Mouse (Mus musculus): ENCODE measurements around the gene Mcf2l.

The Mcf2l gene

DNA sequence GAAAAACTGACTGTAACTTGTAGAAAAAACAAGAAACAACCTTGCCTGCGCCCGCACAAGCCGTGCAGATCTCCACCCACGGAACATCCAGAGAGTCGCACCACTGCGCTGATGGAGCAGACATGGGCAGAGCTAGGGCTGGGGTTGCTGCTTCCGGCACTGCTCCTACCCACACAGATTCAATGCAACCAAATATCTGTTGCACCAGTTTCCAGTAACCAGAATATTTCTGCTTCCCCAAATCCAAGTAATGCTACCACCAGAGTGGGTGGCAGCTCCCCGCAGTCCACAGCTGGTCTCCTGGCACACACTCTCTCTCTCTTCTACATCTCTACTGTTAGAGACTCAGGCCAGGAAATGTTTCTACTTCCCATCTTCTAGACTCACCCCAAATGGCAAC is 148.2 kb downstream of the Mcf2l start:
- TF ChIP-seq GATA4 (IDR thresholded peaks at IDR 0.05; ENCODE audit: insufficient replicate concordance, low read length), result no peak

DNA sequence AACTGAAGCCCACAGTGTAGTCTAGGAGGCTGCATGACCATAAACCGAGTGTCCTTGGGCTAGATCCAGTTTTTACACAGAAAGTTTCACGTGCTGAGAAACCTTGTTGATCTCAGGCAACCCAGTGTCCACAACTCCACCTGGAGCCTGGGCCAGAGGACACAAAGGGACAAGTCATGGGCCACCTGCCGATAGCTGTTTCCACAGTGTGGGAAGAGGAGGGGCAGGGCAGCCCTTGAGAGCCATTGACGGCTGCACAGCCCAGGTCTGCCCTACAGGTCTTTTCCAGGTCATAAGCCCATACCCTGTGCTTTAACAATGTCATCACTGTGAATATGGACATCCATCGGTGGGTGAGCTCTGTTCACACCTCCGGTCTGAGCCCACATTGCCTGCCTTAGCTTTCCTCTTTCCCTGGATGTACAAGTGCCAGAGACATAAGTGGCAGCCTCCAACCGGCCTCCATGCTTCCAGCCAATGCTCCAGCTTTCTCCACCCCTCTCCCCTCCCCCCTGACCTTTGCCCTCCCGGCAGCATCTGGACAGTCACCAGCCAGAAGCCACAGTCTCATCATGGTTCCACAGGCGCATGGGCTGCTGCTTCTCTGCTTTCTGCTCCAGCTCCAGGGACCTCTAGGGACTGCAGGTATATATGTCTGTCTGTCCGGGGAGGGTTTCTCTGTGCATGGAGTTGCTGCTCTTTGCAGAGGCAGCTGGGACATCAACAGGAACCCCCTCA is 152.1 kb downstream of the Mcf2l start, which contains the start of gene F7:
Gene F7 (plus strand): TSS at position 548 of the 738 bp plus-strand sequence.
- TF ChIP-seq GATA4 (IDR thresholded peaks at IDR 0.05; ENCODE audit: insufficient replicate concordance, low read length), result no peak

DNA sequence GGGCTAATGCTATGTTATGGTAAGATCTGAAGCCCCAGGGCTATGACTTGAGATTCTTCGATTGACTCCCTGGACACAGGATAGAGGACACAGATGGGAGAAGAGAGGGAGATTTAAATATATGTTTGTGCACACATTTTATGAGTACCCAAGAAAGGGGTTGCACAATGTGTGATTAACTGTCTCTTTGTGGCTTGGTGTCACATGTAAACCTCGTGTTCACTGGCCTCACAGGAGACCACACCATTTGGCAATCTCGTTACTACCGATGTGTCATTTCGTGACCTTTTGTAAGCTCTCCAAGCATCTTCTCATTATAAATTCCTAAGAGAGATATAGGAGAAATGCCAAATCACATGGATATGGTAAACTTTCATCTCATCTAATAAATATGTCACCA is 154.0 kb downstream of the Mcf2l start:
- TF ChIP-seq GATA4 (IDR thresholded peaks at IDR 0.05; ENCODE audit: insufficient replicate concordance, low read length), result no peak

DNA sequence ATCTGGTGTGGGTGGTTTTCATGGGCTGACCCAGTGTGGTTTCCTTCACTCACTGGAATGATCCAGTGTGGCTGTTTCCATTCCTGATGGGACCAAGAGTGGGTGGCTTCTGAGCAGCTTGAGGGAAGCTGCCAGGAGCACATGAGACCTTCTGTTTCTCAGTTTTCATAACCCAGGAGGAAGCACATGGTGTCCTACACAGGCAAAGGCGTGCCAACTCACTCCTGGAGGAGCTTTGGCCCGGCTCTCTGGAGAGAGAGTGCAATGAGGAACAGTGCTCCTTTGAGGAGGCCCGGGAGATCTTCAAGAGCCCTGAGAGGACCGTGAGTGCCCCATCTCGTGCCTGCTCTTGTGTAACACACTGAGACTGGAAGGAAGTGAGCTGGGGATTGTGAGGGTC is 154.9 kb downstream of the Mcf2l start:
- TF ChIP-seq GATA4 (IDR thresholded peaks at IDR 0.05; ENCODE audit: insufficient replicate concordance, low read length), result no peak

DNA sequence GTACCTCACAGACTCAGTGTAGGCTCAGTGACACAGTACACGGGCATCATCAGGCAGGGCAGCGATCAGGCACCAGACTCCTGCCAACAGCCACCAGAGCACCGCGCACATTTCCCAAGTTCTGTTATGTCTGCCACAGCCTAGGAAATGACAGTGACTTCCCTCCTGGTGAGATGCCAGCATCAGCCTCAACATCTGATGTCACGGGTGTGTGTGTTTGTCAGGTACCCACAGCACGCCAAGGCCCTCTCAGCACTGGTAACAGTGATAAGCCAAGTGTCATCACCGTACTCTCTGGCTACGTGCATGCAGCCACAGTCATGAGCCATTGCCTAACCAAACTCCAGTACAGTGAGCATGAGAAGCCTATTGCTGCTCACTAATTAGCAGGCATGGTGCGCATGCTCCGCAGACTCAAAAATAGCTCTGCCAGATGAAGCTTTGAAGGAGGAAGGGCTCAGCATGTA is 162.8 kb downstream of the Mcf2l start:
- peak; percentile 81; the same call in 1 of the 2 replicates for TF ChIP-seq GATA4 (IDR thresholded peaks at IDR 0.05; ENCODE audit: insufficient replicate concordance, low read length)

DNA sequence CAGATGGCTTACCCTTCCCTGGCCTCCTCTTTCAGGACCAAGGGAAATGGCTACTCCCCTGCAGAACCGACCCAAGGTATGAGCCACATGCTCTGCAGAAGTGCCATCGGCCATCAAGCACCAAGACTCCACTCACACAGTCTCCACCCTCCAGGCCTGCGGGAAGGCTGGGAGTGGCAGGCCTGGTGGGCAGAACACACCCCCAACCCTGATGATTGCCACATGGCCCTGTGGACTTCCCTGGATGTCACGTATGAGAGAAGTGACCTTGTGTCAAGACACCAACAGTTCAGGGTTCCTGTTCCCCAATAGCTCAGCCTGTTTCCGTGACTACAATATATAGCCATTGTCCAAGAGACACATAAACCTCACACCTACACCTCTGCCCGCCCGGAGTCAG is 163.4 kb downstream of the Mcf2l start, which contains the start of gene F10:
Gene F10 (plus strand): TSS at position 294 of the 400 bp plus-strand sequence.
- TF ChIP-seq GATA4 (IDR thresholded peaks at IDR 0.05; ENCODE audit: insufficient replicate concordance, low read length), result no peak

DNA sequence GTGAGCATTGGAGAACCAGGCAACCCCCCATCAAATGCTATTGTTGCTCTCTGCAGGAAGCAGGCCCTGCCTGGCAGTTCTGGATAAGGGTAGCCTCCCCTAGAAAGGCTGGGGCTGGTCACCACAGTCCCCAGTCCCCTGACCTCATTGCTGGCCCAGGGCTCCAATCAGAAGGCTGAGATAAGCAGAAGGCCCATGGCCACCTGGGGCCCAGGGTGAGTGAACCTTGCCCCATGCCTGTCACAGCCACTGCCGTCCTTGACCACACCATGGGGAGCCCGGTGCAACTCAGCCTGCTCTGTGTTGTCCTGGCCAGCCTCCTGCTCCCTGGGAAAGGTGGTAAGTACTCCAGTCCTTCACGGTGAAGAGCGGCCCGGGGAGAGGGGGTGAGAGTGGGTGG is 164.0 kb downstream of the Mcf2l start:
- peak; percentile 71; the same call in 1 of the 2 replicates for TF ChIP-seq GATA4 (IDR thresholded peaks at IDR 0.05; ENCODE audit: insufficient replicate concordance, low read length)

DNA sequence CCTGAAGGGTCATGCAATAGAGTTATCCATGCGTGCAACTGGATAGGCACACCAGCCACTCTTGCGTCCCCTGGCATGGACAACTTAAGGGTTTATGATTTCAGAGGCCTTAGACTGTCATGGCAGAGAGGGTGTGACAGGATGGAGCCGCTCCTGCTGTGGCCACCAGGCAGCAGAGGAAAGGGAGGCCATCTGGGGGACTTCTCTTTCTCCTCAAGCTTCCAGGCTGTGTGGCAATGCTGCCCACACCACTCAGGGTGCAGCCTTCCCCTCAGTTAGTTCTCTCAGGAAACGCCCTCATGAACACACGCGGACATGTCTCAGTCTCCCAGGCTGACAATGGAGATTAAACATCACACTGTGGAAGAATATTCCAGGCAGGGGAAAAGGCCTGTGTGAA is 165.4 kb downstream of the Mcf2l start:
- no peak for TF ChIP-seq GATA4 (IDR thresholded peaks at IDR 0.05; ENCODE audit: insufficient replicate concordance, low read length)

DNA sequence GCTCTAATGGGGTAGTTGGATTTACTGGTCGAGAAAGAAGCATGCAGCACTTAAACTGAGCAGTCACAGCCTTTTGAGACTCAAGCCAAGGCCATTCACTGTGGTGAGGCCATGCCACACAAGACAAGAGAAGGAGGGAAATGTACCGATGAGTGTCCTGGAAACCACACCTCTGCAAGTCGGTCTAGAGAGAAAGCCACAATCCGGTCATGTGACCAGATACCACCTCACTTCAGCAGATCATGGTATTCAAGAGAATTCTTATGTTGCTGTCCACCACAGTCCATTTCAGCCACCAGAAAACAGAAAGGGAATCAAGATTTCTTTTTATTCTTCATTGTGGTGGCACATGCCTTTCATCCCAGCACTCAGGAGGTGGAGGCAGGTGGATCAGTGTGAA is 167.9 kb downstream of the Mcf2l start:
- no peak for TF ChIP-seq GATA4 (IDR thresholded peaks at IDR 0.05; ENCODE audit: insufficient replicate concordance, low read length)

DNA sequence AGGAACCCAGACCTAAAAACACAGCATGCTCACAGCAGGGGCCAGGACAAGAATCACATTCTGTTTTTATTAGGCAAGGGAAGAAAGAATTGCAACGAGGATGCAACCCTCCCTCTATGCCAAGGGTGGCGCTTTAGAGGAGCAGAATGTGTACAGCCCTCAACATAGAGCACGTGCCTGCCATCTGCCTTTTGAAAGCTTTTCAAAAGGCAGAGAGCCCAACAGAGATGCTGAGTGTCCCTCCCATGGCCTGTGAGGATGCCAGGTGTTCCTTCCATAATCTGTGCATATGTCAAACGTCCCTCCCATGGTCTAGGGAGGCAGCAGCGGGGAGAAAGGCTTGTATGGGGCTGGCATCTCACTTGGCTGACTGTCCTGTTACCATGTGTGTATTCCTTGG is 174.0 kb downstream of the Mcf2l start:
- no peak for TF ChIP-seq GATA4 (IDR thresholded peaks at IDR 0.05; ENCODE audit: insufficient replicate concordance, low read length)

DNA sequence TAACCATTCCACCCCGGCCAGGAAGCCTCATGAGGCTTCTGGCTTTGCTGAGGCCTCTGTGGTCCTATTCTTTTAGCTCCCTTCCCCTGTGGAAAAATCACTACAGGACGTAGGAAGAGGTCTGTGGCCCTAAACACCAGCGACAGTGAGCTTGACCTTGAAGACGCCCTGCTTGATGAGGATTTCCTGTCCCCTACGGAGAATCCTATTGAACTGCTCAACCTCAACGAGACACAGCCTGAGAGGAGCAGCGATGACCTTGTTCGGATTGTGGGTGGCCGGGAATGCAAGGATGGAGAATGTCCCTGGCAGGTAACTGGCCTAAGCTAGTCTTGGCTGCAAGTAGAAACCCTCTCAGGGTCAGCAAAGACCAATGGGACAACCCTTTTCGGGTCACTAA is 176.9 kb downstream of the Mcf2l start:
- no peak for TF ChIP-seq GATA4 (IDR thresholded peaks at IDR 0.05; ENCODE audit: insufficient replicate concordance, low read length)

DNA sequence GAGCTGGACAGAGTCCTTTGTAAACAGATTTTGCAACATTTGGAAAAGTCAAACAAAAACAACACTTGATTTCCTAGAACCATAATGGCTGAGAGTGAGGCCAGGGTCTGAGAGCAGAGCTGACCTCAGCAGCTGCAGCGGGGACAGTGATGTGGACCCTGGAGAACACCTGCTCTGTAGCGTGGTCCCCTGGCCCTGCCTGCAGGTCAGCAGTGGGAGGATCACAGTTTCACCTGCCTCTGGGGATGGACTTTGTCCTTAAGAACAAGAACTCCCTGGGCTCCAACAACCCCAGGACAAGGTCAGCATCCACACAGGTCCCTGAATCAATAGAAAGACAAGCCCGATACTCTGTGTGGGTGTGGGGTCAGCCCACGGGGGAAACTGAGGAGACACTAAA is 183.7 kb downstream of the Mcf2l start:
- TF ChIP-seq GATA4 (IDR thresholded peaks at IDR 0.05; ENCODE audit: insufficient replicate concordance, low read length), result no peak

DNA sequence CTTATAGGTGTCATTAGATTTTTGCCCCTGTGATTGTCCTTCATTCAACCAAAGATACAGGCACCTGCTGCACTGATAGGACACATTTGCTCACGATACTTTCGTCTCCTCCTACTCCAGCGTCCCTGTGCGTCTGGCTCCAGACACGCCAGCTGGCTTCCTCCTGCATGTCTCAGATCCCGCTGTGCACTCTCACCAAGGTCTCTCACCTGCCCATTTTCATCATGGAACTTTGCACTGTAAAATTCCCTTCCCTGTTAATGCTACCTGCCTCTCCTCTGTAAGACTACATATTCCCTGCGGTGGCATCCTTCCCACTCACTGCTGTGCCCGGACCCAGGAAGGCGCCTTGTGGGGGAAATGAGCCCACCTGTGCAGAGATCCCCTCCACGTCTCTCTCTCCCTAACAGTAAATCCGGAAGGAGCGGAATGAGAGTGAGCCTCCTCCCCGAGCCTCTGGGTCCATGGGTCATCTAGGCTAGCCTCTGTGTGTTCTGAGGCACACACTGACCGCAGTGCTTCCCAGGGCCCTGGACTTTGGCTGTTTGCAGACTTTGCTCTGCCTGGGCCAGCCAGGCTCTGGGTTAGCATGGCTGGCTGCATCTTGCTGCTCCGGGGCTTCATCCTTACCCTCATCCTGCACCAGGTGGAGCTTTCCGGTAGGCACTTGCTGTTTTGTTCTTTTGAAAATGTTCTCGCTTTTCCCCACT is 187.0 kb downstream of the Mcf2l start, which contains the start of gene Proz:
Gene Proz (plus strand): TSS at position 474 of the 710 bp plus-strand sequence.
- TF ChIP-seq GATA4 (IDR thresholded peaks at IDR 0.05; ENCODE audit: insufficient replicate concordance, low read length), result no peak

DNA sequence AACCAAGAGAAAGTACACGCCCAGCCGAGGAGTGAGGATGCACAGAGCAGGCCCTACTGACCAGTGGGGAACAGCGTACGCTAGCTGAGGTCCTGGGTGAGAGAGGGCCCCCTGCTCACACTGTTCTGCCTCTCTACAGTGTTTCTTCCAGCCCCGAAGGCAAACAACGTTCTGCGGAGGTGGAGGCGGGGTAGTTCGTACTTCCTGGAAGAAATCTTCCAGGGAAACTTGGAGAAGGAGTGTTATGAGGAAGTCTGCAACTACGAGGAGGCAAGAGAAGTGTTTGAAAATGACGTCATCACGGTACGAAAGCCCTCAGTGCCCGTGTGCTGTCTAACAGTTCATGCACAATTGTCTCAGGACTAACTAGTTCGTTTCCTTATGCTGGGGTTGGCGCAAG is 189.5 kb downstream of the Mcf2l start:
- TF ChIP-seq GATA4 (IDR thresholded peaks at IDR 0.05; ENCODE audit: insufficient replicate concordance, low read length), result no peak
